Mouse (Mus musculus) urinary bladder, postnatal 10 days (tissue): ENCODE measurements around the gene Evpl.

Experiments used
- DNase-seq: peaks from one replicate; pipeline ENCODE4 v3.0.0; 2022; ENCODE audit warnings: low spot score

Gene Evpl

GRCm38 (mm10) chr11:116255090-116255981 is 17.5 kb upstream of the Evpl start:
- DNase-seq: no peak

GRCm38 (mm10) chr11:116254627-116255026 is 16.8 kb upstream of the Evpl start:
- DNase-seq: no peak

- no peak for DNase-seq
Measured at GRCm38 (mm10) chr11:116253076-116253600, 15.3 kb upstream of the Evpl start.

GRCm38 (mm10) chr11:116250898-116251297 is 13.0 kb upstream of the Evpl start:
- DNase-seq: no peak

GRCm38 (mm10) chr11:116247502-116248222 is 9.8 kb upstream of the Evpl start:
- no peak for DNase-seq

GRCm38 (mm10) chr11:116245616-116246015 is 7.7 kb upstream of the Evpl start:
- no peak for DNase-seq

GRCm38 (mm10) chr11:116244580-116244979 is 6.7 kb upstream of the Evpl start:
- DNase-seq: no peak

- DNase-seq: no peak
Measured at GRCm38 (mm10) chr11:116241744-116242235, 3.9 kb upstream of the Evpl start.

- no peak for DNase-seq
Measured at GRCm38 (mm10) chr11:116239797-116240196, 1.9 kb upstream of the Evpl start.

- no peak for DNase-seq
Measured at GRCm38 (mm10) chr11:116234901-116235300, 3.0 kb downstream of the Evpl start.

- DNase-seq: no peak
Measured at GRCm38 (mm10) chr11:116232427-116232826, 5.5 kb downstream of the Evpl start.

GRCm38 (mm10) chr11:116228699-116229098 is 9.2 kb downstream of the Evpl start:
- DNase-seq: no peak

- DNase-seq: peak; percentile 71
Measured at GRCm38 (mm10) chr11:116226414-116226813, 11.5 kb downstream of the Evpl start.

GRCm38 (mm10) chr11:116222740-116223059 is 15.2 kb downstream of the Evpl start:
- DNase-seq: no peak

GRCm38 (mm10) chr11:116221931-116222739 is 15.7 kb downstream of the Evpl start:
- DNase-seq: no peak

- DNase-seq: no peak
Measured at GRCm38 (mm10) chr11:116219885-116220284, 18.0 kb downstream of the Evpl start.

GRCm38 (mm10) chr11:116218737-116219400 is 19.0 kb downstream of the Evpl start:
- DNase-seq: peak; percentile 76

- DNase-seq: no peak
Measured at GRCm38 (mm10) chr11:116218263-116218662, 19.6 kb downstream of the Evpl start.

- no peak for DNase-seq
Measured at GRCm38 (mm10) chr11:116216549-116216948, 21.3 kb downstream of the Evpl start.

- no peak for DNase-seq
Measured at GRCm38 (mm10) chr11:116215991-116216390, 21.9 kb downstream of the Evpl start.

- DNase-seq: no peak
Measured at GRCm38 (mm10) chr11:116215181-116215580, 22.7 kb downstream of the Evpl start.
